Mouse (Mus musculus) adipose tissue, adult 10 weeks (tissue): Measurements from ENCODE around the gene Defa2. TPM values are rescaled to one million over a fixed set of nuclear protein-coding genes. Genes with fewer than 3 reads are reported as not detected.

Experiments
- polyA plus RNA-seq: library from polyadenylated mRNA; stranded (reverse); fragments of 350-450 nt; fragmentation: Illumina TruSeq; extraction: RNeasy Lipid Tissue Mini Kit (QIAGEN cat#74804); gene quantifications from one replicate; pipeline ENCODE4 v1.2.3, GENCODE M21; 2014; ENCODE audit warnings: low read depth, low replicate concordance

Defa2 gene
- not detected for polyA plus RNA-seq

DNA sequence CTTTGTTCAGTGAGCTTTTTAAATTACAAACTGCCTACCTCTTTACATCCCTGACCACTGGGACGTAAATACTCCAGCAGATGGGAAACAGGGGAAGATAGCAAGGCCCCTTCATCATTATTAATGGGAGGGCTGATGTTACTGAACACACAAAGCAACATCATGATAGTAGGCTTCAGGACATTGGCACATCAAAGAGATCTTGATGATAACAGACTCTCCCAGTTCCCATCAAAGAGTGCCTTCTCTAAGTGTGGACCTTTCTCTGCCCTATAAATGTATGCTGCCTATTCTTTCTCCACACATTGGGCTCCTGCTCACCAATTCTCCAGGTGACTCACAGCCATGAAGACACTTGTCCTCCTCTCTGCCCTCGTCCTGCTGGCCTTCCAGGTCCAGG is at the start of gene Defa2:
Gene Defa2 (plus strand): TSS at position 301 of the 400 bp plus-strand sequence.

DNA sequence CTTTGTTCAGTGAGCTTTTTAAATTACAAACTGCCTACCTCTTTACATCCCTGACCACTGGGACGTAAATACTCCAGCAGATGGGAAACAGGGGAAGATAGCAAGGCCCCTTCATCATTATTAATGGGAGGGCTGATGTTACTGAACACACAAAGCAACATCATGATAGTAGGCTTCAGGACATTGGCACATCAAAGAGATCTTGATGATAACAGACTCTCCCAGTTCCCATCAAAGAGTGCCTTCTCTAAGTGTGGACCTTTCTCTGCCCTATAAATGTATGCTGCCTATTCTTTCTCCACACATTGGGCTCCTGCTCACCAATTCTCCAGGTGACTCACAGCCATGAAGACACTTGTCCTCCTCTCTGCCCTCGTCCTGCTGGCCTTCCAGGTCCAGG is 13.2 kb downstream of the Defa2 start, which contains the start of gene Defa33:
Gene Defa33 (plus strand): TSS at position 301 of the 400 bp plus-strand sequence.

DNA sequence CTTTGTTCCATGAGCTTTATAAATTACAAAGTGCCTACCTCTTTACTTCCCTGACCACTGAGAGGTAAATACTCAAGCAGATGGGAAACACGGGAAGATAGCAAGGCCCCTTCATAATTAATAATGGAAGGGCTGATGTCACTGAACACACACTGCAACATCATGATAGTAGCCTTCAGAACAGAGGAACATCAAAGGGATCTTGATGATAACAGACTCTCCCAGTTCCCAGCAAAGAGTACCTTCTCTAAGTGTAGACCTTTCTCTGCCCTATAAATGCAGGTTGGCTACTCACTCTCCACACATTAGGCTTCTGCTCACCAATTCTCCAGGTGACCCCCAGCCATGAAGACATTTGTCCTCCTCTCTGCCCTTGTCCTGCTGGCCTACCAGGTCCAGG is 48.8 kb downstream of the Defa2 start, which contains the start of gene Defa36:
Gene Defa36 (plus strand): TSS at position 301 of the 400 bp plus-strand sequence.

Other genes with a start within 250 kb of the Defa2 start
- gene Defa30, start 243.9 kb upstream of the Defa2 start, polyA plus RNA-seq: not detected
- gene Defa22, start 216.2 kb upstream of the Defa2 start, polyA plus RNA-seq: not detected
- gene Defa31, start 186.9 kb upstream of the Defa2 start, polyA plus RNA-seq: 1.4 TPM
- not detected for gene Gm15293, start 177.0 kb upstream of the Defa2 start, polyA plus RNA-seq
- not detected for gene Gm15292, start 128.8 kb upstream of the Defa2 start, polyA plus RNA-seq
- not detected for gene Defa27, start 63.0 kb upstream of the Defa2 start, polyA plus RNA-seq
- not detected for gene Defa29, start 51.5 kb upstream of the Defa2 start, polyA plus RNA-seq
- gene Defa33, start 13.3 kb downstream of the Defa2 start, polyA plus RNA-seq: not detected
- not detected for gene Defa36, start 48.9 kb downstream of the Defa2 start, polyA plus RNA-seq
- gene Gm7849, start 78.0 kb downstream of the Defa2 start, polyA plus RNA-seq: 0.88 TPM
- gene Defa20, start 130.7 kb downstream of the Defa2 start, polyA plus RNA-seq: not detected
- not detected for gene Defa32, start 150.5 kb downstream of the Defa2 start, polyA plus RNA-seq
- gene Defa37, start 186.9 kb downstream of the Defa2 start, polyA plus RNA-seq: not detected
- gene Defa28, start 204.5 kb downstream of the Defa2 start, polyA plus RNA-seq: not detected
- not detected for gene Gm7861, start 216.0 kb downstream of the Defa2 start, polyA plus RNA-seq
- gene Defa26, start 239.7 kb downstream of the Defa2 start, polyA plus RNA-seq: not detected